Mouse (Mus musculus) liver, adult 2 months (tissue): ENCODE measurements around the gene Eif2b5. TPM values are rescaled to one million over a fixed set of nuclear protein-coding genes. Genes with fewer than 3 reads are reported as not detected.
A peak's percentile ranks its signal among the peaks of the same experiment; 100 is the strongest.
"Not testable (repeated sequence)": the region's sequence is repeated elsewhere in the genome, so short reads cannot be mapped to it uniquely, and the experiment has no call there.

Experiments
- DNase-seq: peaks from one replicate; pipeline ENCODE4 v3.0.0-alpha.2; 2011; ENCODE audit warnings: low read depth, low spot score; ENCODE audit errors: extremely low read depth
- H3K27ac ChIP-seq: fragments of 200-500 bp; replicated peaks from 2 replicates; pipeline ENCODE4 v1.5.1; 2012; ENCODE audit warnings: low read depth, mild to moderate bottlenecking, control low read depth, inconsistent platforms, low read length; ENCODE audit not compliant: insufficient read depth
- H3K27me3 ChIP-seq: fragments of 200-500 bp; 2 replicates; pipeline ENCODE4 v1.6.1; 2012; ENCODE audit warnings: mild to moderate bottlenecking, moderate library complexity, low read length, inconsistent platforms; ENCODE audit not compliant: control insufficient read depth, insufficient read depth
- H3K36me3 ChIP-seq: fragments of 200-500 bp; 2 replicates; pipeline ENCODE4 v1.6.1; 2012; ENCODE audit warnings: low read length, inconsistent platforms; ENCODE audit not compliant: control insufficient read depth, insufficient read depth
- H3K4me1 ChIP-seq: fragments of 200-500 bp; 2 replicates; pipeline ENCODE4 v1.6.1; 2011; ENCODE audit warnings: low read length; ENCODE audit not compliant: control insufficient read depth, insufficient read depth
- H3K4me3 ChIP-seq: fragments of 200-500 bp; 2 replicates; pipeline ENCODE4 v1.5.1; 2011; ENCODE audit warnings: low read depth, mild to moderate bottlenecking, control low read depth, low read length, moderate library complexity; ENCODE audit not compliant: insufficient read depth
- H3K79me2 ChIP-seq: fragments of 200-500 bp; 2 replicates; pipeline ENCODE4 v1.6.1; 2012; ENCODE audit warnings: inconsistent platforms, mild to moderate bottlenecking, low read length, moderate library complexity; ENCODE audit not compliant: control insufficient read depth, insufficient read depth
- H3K9ac ChIP-seq: fragments of 200-500 bp; 2 replicates; pipeline ENCODE4 v1.6.1; 2012; ENCODE audit warnings: low read depth, mild to moderate bottlenecking, control low read depth, inconsistent platforms, low read length
- CTCF ChIP-seq: fragments of 200-500 bp; IDR thresholded peaks from 2 replicates; pipeline ENCODE4 v1.5.1; 2011; ENCODE audit warnings: low read depth, low read length, control low read depth
- POLR2A ChIP-seq: fragments of 200-500 bp; IDR thresholded peaks from 2 replicates; pipeline ENCODE4 v1.6.1; 2011; ENCODE audit warnings: low read length, control low read depth; ENCODE audit not compliant: insufficient read depth; ENCODE audit errors: extremely low read depth
- WGBS: fragments of 180-500 bp; shearing (Covaris S2); methylation state at CpG from one replicate; pipeline ENCODE4 v1.1.7; 2018; 5-methylcytosine and 5-hydroxymethylcytosine counted together
- polyA plus RNA-seq: library from polyadenylated mRNA; depleted of rRNA; stranded (reverse); fragments of >200 nt; gene quantifications from 2 replicates; pipeline ENCODE4 v1.2.3, GENCODE M21; 2012
- total RNA-seq: library from RNA; depleted of rRNA; stranded (reverse); fragments of >200 nt; gene quantifications from 2 replicates; pipeline ENCODE4 v1.2.3, GENCODE M21; 2014

Eif2b5 gene
- total and polyA plus RNA-seq, 2 experiments, result 19.3 to 38.1 TPM

- TF ChIP-seq POLR2A (no peak), CTCF (no peak)
- H3K27ac ChIP-seq, result no peak overlapping the region
- DNase-seq, result no peak
Measured at GRCm38 (mm10) chr16:20476857-20477256, 21.8 kb upstream of the Eif2b5 start.

GRCm38 (mm10) chr16:20477270-20477669 is 21.3 kb upstream of the Eif2b5 start:
- 62% methylated on average over 3 of the region's 3 CpGs for WGBS
- Histone ChIP-seq H3K9ac (no peak overlapping the region), H3K4me3 (no peak overlapping the region), H3K4me1 (no peaks in the 10 kb centered on the region; the same call in 1 of the 2 replicates), H3K27me3 (no peaks in the 10 kb centered on the region), H3K36me3 (no peaks in the 10 kb centered on the region), H3K27ac (no peak overlapping the region), H3K79me2 (no peaks in the 10 kb centered on the region)
- no peak for DNase-seq
- TF ChIP-seq POLR2A, result no peak
- no peak for TF ChIP-seq CTCF

More at GRCm38 (mm10) chr16:20476857-20477256, 21.8 kb upstream of the Eif2b5 start:
- Histone ChIP-seq H3K4me1 (no peaks in the 10 kb centered on the region; the same call in 1 of the 2 replicates), H3K9ac (no peak overlapping the region), H3K36me3 (no peaks in the 10 kb centered on the region), H3K27me3 (no peaks in the 10 kb centered on the region), H3K79me2 (no peaks in the 10 kb centered on the region), H3K4me3 (no peak overlapping the region)
- WGBS, result 57% methylated on average over 1 of the region's 1 CpGs

DNA sequence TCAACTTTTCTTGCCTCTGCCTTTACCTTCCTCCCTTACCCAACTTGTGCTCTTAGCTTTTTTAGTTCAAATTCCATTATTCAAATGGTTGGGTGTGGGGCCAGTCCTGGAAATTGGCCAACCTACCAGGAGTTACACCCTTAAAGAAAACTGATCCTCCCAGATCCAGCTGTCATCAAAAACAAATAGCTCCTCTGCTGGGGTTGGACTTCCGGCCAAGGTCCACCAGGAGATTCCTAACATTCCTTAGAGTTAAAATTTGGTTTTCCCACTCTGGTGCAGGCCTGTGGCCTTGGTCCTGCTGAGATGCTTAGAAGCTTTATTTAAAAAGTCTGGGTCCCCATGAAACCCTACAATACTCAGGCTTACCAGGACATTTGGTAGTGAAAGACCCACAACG is 20.1 kb upstream of the Eif2b5 start:
- Histone ChIP-seq H3K27me3 (no peaks in the 10 kb centered on the region), H3K27ac (no peak overlapping the region), H3K4me1 (no peaks in the 10 kb centered on the region; the same call in 1 of the 2 replicates), H3K79me2 (no peaks in the 10 kb centered on the region), H3K9ac (no peak overlapping the region), H3K36me3 (no peaks in the 10 kb centered on the region), H3K4me3 (no peak overlapping the region)
- WGBS, result 81% methylated on average over 2 of the region's 2 CpGs
- TF ChIP-seq POLR2A (no peak), CTCF (no peak)
- DNase-seq, result peak; percentile 12

GRCm38 (mm10) chr16:20479026-20479760 is 19.4 kb upstream of the Eif2b5 start:
- not testable (repeated sequence) for H3K36me3 ChIP-seq, DNase-seq, H3K4me3 ChIP-seq, H3K4me1 ChIP-seq, H3K79me2 ChIP-seq, H3K27ac ChIP-seq, H3K9ac ChIP-seq, H3K27me3 ChIP-seq
- 95% methylated on average over 12 of the region's 12 CpGs for WGBS

GRCm38 (mm10) chr16:20480115-20480514 is 18.5 kb upstream of the Eif2b5 start:
- peak; percentile 14 for DNase-seq
- Histone ChIP-seq H3K27ac (no peak overlapping the region), H3K4me1 (no peaks in the 10 kb centered on the region; the same call in 1 of the 2 replicates), H3K36me3 (no peaks in the 10 kb centered on the region), H3K9ac (no peak overlapping the region), H3K27me3 (no peaks in the 10 kb centered on the region), H3K4me3 (no peak overlapping the region), H3K79me2 (no peaks in the 10 kb centered on the region)
- TF ChIP-seq POLR2A (no peak), CTCF (0 out of 2 replicates have a peak, but pooled peaks have one; percentile 27)
- 50% methylated on average over 3 of the region's 3 CpGs for WGBS

DNA sequence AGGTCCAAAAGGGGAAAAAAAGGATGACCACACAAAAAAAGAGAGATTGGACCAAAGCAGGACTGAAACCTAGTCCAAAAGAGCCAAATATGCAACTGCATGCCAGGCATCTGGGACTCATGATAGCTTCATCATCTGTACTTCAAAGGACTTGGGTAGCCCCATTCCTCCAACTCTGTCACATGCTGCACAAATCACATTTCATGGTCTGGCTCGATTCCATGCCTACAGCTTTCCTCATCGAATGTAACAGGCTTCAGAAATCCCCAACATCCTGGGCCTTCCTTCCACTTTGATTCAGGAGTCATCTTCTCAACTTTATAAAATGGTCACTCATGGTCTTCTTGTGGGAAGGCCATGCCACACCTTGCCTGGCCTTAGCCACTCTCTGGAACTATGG is 16.9 kb upstream of the Eif2b5 start:
- 70% methylated on average over 2 of the region's 2 CpGs for WGBS

GRCm38 (mm10) chr16:20483716-20484115 is 14.9 kb upstream of the Eif2b5 start:
- DNase-seq, H3K4me1 ChIP-seq: not testable (repeated sequence)
- WGBS, result 92% methylated on average over 7 of the region's 7 CpGs

More for the DNA sequence above, 16.9 kb upstream of the Eif2b5 start:
- H3K4me3 ChIP-seq, result no peak overlapping the region
- no peak for DNase-seq
- H3K27ac ChIP-seq, result no peak overlapping the region
- no peaks in the 10 kb centered on the region for H3K36me3 ChIP-seq
- no peaks in the 10 kb centered on the region for H3K27me3 ChIP-seq
- H3K79me2 ChIP-seq, result no peaks in the 10 kb centered on the region
- no peaks in the 10 kb centered on the region; the same call in 1 of the 2 replicates for H3K4me1 ChIP-seq
- TF ChIP-seq CTCF (no peak), POLR2A (no peak)
- H3K9ac ChIP-seq, result no peak overlapping the region

More at GRCm38 (mm10) chr16:20483716-20484115, 14.9 kb upstream of the Eif2b5 start:
- not testable (repeated sequence) for H3K79me2 ChIP-seq, H3K27me3 ChIP-seq, H3K27ac ChIP-seq, H3K4me3 ChIP-seq, H3K36me3 ChIP-seq, H3K9ac ChIP-seq
